Mouse (Mus musculus) cerebellum, postnatal 14 days (tissue): ENCODE data around the gene Slc9a4.
"Not testable (repeated sequence)": the region's sequence is repeated elsewhere in the genome, so short reads cannot be mapped to it uniquely, and the experiment has no call there.

ENCODE experiments used
- DNase-seq, 2 experiments: peaks; one replicate each; pipeline ENCODE4 v3.0.0; 2021; ENCODE audit warnings: mixed read lengths in 2 of 2

Slc9a4 gene

DNA sequence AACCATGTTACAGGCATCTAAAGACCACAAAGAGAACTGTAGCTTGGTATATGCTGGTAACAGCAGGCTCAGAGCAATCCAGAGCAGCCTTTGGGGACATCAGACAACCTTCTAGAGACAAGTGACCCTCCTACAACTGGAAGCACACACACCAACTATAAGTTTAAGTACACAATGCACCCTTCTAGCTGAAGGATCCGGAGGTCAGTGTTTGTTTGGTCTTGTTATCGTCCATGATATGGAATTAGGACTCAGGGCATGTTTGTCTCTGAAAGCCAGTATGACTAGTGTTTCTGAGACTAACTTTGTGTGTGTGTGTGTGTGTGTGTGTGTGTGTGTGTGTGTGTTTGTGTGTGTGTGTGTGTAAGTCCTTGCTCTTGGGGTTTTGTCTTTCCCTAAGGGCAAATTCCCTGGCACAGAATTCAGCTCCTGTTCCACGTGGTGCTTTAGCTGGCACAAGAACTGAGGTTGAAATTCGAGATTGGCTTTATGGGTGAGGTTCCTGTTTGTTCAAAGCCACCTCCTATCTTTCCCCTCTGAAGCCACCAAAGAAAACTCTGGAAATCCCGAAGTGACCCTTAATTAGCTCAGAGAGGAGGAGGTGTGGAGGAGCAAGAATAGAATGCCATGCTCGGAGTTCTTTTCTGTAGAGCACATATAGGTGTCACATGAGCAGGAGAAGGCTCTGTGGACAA is 71.1 kb downstream of the Slc9a4 start:
- no peak for DNase-seq

DNA sequence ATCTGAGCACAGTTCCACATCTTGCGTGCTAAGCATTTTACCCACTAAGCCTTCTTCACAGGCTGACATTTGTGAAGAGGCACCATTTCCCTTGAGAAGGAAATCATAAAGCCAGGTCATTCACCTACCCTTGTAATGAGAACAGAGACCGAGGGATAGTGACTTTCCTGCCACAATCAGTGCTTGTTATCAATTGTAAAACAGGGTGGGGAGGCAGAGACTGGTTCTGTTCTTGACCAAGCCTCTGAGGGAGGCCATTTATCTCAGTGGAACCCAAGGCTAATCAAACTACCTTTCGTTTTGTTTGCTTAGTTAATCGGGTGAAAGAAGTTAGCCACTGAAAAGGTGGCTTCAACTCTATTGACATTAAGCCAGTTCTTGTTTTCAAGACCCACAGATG is 77.2 kb downstream of the Slc9a4 start:
- no peak for DNase-seq

DNA sequence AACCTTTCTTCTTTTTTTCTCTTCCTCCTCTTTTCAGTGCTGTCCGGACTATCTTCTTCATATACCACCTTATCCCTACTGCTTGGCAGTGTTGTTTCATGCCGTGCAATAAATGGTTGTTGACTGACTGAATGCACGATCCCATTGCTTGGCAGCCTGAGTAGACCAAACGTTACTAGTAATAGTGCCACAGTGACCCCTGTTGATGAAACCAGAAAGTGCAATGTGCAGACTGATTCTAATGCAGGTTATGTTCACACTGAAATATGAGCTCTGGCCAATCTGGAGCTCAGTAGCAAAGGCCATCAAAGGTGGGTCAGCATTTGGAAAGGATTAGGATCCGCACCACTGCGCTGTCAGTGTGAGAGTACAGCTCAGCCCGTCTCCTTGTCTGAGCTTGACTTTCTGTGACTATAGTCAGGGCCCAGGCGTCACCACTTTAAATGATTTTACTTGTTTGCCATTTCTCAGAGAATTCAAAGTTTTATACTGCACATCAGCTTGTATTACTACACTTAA is 78.2 kb downstream of the Slc9a4 start:
- peak; percentile 52 to 72 for DNase-seq

DNA sequence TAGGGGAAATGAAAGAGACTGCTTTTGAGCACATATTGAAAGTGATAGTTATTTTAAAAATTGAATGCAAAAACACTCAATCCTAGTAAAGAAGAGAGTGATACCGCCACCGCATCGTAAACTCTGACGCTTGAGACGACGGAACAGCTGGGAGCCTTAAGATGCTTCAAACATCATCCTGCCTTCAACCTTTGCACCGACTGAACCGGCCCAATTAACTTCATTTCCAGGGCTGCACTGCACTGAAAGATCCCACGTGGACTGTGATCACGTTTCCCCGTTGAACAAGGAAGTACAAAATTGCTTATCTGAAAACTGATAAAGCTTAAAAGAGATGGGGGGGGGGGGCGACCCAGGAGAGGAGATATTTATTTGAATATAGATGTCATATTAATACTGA is 79.1 kb downstream of the Slc9a4 start:
- DNase-seq, result no peak

DNA sequence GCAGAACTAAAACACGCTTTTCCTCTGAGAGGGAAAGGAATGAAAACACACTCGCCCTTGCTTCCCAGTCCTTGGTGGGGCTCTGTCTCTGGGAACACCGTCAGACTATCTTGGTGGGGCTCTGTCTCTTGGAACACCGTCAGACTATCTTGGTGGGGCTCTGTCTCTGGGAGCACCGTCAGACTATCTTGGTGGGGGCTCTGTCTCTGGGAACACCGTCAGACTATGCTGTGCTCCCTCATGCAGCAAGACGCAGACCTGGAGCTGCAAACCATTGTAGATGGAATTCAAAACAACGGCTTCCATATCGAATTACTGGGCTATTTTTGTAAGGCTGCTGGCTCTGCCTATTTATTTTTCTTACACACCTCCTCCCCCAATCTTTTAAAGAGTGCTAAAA is 79.6 kb downstream of the Slc9a4 start:
- no peak for DNase-seq

DNA sequence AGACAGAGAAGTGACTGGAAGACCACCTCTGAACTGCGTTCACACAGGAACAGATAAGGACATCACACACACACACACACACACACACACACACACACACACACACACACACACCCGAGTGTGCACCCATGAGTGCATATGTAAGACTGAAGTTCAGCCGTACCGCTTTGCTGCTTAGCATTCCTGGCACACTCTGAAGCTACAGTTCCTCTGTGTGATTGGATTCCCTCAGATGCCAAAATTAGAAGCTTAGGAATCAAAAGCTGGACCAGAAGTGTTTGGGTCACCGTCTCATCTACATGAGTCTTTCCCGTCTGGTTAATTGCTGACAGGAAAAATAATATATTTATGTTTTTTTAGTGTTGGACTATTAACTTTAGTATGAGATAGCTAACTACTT is 81.0 kb downstream of the Slc9a4 start:
- DNase-seq, result no peak

DNA sequence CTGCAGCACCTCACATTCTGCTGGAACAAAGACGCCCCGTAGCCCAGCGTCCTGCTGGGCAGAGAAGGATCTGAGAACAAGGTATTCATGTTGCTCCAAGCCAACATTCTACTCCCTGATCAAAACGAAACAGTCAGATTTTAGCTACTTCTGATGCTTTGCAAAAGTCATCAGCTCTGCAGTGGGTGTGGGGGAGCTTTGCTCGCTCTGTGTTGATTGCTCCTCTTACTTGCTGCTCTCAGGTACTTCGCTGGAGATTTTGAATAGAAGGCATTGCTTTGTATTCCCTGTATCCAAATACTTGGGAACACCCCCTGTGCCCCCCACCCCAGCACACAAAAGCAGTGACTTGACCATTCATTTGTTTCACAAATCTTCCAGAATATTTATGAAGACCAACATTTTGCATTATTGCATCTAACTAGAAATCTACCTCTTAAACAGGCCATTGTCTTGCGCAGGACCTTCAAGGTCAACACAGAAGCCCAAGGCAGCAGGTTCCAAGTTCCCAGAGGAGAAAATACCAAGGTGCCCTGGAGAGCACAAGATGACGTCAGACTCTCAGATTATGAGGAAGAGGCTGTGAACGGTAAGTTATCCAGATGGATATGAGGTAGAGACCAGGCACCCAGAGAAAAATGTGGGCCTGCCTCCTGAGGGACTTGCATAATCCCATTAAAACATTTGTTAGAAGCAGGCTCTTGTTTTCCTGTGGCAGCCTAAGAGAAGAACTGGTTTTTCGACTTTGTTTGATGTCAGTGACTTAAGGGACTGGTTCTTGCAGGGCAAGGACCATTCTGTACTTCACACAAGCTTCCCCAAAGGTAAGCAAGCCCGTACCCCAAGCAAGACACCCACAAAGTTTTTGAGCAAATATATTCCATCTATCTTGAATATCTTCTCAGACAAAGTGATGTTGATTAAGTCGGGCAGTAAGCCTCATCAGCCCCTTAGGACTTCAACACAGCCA is 85.8 kb downstream of the Slc9a4 start:
- DNase-seq, result no peak

DNA sequence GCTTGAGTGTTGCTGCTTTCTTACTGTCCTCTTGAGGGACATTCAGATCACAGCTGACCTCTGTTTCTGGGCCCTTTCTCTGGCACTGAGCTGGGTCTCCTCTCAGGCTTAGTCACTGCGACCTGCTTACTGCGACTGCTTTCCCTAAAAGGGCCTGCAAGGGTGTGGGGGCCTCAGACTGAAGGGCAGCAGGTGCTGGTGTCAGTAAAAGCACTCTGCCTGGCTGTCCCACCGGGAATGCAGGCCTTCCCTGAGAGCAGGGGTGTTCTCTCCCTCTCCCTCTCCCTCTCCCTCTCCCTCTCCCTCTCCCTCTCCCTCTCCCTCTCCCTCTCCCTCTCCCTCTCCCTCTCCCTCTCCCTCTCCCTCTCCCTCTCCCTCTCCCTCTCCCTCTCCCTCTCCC is 87.6 kb downstream of the Slc9a4 start:
- DNase-seq, result not testable (repeated sequence)

DNA sequence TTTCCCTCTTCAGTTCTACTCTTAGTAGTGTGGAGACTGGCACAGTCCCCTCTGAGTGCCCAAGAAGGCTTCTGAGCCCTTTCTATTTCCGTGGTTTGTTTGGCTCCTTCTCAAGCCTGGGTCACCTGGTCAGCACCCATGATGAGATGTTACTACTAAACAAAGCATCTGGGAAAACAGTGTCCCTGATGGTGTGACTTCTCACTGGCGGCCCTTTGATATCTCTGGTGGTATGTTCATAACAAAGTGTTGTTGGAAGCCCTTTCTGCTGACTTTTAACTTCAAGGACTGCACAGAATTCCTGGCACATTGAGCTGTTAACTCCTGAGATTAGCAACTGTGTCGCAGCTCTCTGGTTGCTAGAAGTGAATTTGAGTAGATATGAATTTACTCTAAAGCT is 90.1 kb downstream of the Slc9a4 start:
- no peak for DNase-seq

DNA sequence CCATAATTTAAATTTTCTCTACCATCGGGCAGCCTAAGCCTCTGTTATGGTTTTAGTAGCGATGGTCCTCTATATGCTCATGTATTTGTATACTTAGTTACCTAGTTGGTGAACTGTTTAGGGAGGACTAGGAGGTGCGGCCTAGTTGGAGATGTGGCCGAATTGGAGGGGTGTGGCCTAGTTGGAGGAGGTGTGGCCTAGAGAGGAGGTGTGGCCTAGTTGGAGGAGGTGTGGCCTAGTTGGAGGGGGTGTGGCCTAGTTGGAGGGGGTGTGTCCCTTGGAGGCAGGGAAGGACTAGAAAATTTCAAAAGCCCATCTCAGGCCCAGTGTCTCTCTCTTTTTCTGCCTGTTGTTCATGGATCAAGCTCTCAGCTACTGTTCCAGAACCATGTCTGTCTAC is 91.6 kb downstream of the Slc9a4 start:
- DNase-seq, result no peak

DNA sequence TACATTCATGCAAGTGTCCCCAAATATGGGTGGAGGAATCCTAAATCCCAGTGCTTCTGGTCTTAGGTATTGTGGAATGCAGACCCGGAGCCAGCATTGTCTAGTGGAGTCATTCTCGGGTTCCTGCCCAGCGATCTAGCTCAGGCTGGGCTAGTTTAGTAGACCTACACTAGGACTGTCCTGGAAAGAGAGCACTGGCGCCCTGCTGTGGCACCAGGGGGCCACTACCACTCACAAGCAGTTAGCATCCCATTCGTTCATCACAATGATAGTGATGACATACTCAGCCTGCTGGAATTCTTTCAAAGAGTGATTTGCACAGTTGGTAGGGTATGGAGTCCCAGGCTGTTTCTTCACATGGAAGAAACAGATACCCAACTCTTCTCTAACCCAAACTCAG is 97.4 kb downstream of the Slc9a4 start:
- no peak for DNase-seq
